Mouse (Mus musculus): ENCODE data around the gene Eif4e1b. TPM values are rescaled to one million over a fixed set of nuclear protein-coding genes. Genes with fewer than 3 reads are reported as not detected.

The Eif4e1b gene
- total and polyA plus RNA-seq, 2 experiments from 2014 or later: not detected

- no peak for TF ChIP-seq CTCF (IDR thresholded peaks at IDR 0.05; ENCODE audit: low read depth)
Observed at GRCm38 (mm10) chr13:54748190-54748589, 35.6 kb upstream of the Eif4e1b start.

DNA sequence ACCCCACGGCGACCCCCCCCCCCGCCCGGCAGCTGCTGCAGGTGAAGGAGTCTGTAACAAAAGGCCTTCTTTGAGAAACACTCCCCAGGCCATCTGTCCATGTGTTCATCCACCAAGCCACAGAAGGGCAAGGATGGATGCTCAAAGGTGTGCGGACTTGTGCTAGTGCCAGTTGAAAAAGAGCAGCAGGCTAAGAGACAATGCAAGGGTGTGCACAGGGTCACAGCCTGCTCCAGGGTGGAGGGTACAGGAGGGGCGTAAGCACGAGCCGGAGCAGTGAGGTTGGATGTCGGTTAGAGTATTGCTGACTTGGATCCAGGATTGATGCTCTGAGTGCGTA lies 35.1 kb upstream of the Eif4e1b start:
- TF ChIP-seq CTCF (IDR thresholded peaks at IDR 0.05; ENCODE audit: low read depth): no peak
- ATAC-seq (peak; percentile 41), DNase-seq (ENCODE audit: low spot score) (no peak)
- Histone ChIP-seq H3K27ac (peak overlapping the region; percentile 94), H3K9me3 (ENCODE audit: low read length) (no peaks in the 10 kb centered on the region), H3K4me1 (ENCODE audit: insufficient read depth, low read length) (peaks cover 25% of the 10 kb centered on the region; the same call in 1 of the 2 replicates), H3K4me3 (ENCODE audit: low read length) (peak overlapping the region; percentile 63), H3K36me3 (ENCODE audit: insufficient read depth, low read length) (no peaks in the 10 kb centered on the region), H3K4me2 (ENCODE audit: low read depth, low read length) (peak overlapping the region; percentile 61), H3K27me3 (ENCODE audit: insufficient read depth, low read length) (no peaks in the 10 kb centered on the region), H3K9ac (replicated peaks; ENCODE audit: low read length) (peak overlapping the region; percentile 84)
- 22% methylated on average over 10 of the region's 10 CpGs for WGBS

More at GRCm38 (mm10) chr13:54748190-54748589, 35.6 kb upstream of the Eif4e1b start:
- Histone ChIP-seq H3K9ac (replicated peaks; ENCODE audit: low read length) (peak overlapping the region; percentile 84), H3K4me1 (ENCODE audit: insufficient read depth, low read length) (peaks cover 25% of the 10 kb centered on the region; the same call in 1 of the 2 replicates), H3K4me2 (ENCODE audit: low read depth, low read length) (peak overlapping the region; percentile 61), H3K27me3 (ENCODE audit: insufficient read depth, low read length) (no peaks in the 10 kb centered on the region), H3K4me3 (ENCODE audit: low read length) (peak overlapping the region; percentile 63), H3K27ac (peak overlapping the region; percentile 94; the same call in 1 of the 2 replicates), H3K9me3 (ENCODE audit: low read length) (no peaks in the 10 kb centered on the region), H3K36me3 (ENCODE audit: insufficient read depth, low read length) (no peaks in the 10 kb centered on the region)
- 71% methylated on average over 8 of the region's 8 CpGs for WGBS
- no peak for DNase-seq (ENCODE audit: low spot score)
- ATAC-seq: no peak

DNA sequence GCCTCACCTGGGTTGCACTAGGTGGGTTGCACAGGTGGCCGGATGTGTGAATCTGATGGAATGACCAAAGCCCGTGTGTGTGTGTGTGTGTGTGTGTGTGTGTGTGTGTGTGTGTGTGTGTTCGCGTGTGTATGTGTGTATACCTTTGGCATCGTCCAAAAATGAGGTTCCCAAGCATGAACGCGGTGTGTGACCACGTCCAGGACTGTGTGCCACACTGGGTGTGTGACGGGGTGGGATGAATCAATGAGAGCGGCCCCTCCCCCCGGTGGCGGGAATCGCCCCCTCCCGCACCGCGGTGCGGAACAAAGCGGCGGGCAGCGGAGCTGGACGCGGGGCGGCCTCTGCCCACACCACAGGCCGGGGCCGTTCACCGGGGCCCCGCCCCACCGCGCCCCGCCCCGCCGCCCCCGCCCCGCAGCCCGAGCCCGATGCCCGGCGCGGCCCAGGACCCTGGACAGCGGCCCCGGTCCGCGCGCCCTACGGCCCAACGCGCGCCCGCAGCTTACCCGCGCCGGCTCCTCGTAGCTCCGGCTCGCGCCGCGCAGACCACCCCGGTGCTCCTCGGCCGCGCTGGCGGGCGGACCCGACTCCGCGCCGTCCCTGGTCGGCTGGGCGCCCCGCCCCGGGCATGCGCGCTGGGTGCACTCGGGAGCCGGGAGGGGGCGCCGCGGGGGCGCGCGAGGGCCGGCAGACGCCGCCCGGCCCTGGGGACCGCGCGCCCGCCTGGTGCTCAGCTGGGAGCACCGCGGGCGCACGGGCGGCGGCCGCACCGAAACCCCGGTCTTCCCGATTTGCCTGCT lies 34.5 kb upstream of the Eif4e1b start:
- TF ChIP-seq CTCF (IDR thresholded peaks at IDR 0.05; ENCODE audit: low read depth): no peak
- Histone ChIP-seq H3K9me3 (ENCODE audit: low read length) (no peaks in the 10 kb centered on the region), H3K4me2 (ENCODE audit: low read depth, low read length) (peak overlapping the region; percentile 61), H3K27ac (peak overlapping the region; percentile 94), H3K4me3 (ENCODE audit: low read length) (peak overlapping the region; percentile 63), H3K27me3 (ENCODE audit: insufficient read depth, low read length) (no peaks in the 10 kb centered on the region), H3K9ac (replicated peaks; ENCODE audit: low read length) (peak overlapping the region; percentile 84), H3K36me3 (ENCODE audit: insufficient read depth, low read length) (no peaks in the 10 kb centered on the region), H3K4me1 (ENCODE audit: insufficient read depth, low read length) (peaks cover 25% of the 10 kb centered on the region; the same call in 1 of the 2 replicates)
- 2% methylated on average over 57 of the region's 100 CpGs for WGBS
- ATAC-seq (peak; percentile 82), DNase-seq (ENCODE audit: low spot score) (peak; percentile 91)

DNA sequence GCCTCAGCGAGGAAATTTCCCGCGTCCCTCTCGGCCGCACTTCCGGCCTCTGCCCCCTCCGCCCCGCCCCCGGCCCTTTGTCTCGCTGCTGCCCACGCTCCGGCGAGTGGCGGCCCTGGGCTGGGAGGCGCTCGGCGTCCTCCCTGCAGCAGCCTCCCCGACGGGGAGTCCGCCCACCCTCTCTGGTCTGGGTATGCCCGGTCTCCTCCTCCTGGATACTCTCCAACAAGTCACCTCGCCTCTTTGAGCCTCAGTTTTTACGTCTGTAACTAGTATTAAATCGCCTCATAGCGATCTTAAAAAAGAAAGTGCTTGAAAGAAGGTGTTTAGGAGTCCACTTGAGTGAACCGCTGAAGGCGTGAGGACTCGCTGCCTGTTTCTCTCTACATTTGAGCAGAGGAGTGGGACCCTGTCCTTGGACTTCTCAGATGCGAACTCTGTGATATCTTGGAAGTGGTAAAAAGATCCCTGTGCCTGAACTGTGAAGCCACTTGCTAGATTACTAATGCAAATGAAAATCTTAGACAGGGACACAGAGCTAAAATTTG lies 33.9 kb upstream of the Eif4e1b start, which contains the start of gene Gprin1:
Gene Gprin1 (minus strand): TSS at position 11 of the 548 bp plus-strand sequence.
- H3K4me3 ChIP-seq (ENCODE audit: low read length): peak within 1 kb of the TSS; percentile 63
- no peaks in the 10 kb centered on the region for H3K36me3 ChIP-seq (ENCODE audit: insufficient read depth, low read length)
- ATAC-seq (peak; percentile 65), DNase-seq (ENCODE audit: low spot score) (no peak)
- H3K9ac ChIP-seq (replicated peaks; ENCODE audit: low read length): peak within 1 kb of the TSS; percentile 84
- 1% methylated on average over 15 of the region's 29 CpGs for WGBS
- peak within 1 kb of the TSS; percentile 94 for H3K27ac ChIP-seq
- H3K27me3 ChIP-seq (ENCODE audit: insufficient read depth, low read length): no peaks in the 10 kb centered on the region
- H3K4me2 ChIP-seq (ENCODE audit: low read depth, low read length): peak within 1 kb of the TSS; percentile 61
- no peaks in the 10 kb centered on the region for H3K9me3 ChIP-seq (ENCODE audit: low read length)
- no peak for TF ChIP-seq CTCF (IDR thresholded peaks at IDR 0.05; ENCODE audit: low read depth)
- H3K4me1 ChIP-seq (ENCODE audit: insufficient read depth, low read length): peaks cover 29% of the 10 kb centered on the region; the same call in 1 of the 2 replicates

DNA sequence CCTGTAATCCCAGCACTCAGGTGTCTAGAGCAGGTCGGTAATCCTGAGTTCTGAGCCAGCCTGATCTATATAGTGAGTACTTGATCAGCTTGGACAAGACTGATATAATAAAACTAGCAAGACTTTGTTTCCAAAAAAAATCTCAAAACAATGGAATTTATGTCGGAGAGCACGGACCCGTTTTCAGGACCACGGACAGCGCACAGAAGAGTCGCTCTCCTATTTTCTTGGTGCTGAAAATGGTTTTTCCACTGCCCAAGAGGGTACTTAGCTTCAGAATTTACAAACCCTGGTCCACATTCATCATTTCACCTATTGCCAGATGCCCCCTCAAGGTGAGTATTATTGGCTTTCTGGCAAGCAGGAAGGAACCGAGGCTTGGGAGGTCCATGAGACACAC lies 33.1 kb upstream of the Eif4e1b start:
- DNase-seq (ENCODE audit: low spot score) (no peak), ATAC-seq (no peak)
- Histone ChIP-seq H3K4me2 (ENCODE audit: low read depth, low read length) (no peak overlapping the region), H3K27ac (no peak overlapping the region), H3K9me3 (ENCODE audit: low read length) (no peaks in the 10 kb centered on the region), H3K4me1 (ENCODE audit: insufficient read depth, low read length) (peaks cover 34% of the 10 kb centered on the region), H3K4me3 (ENCODE audit: low read length) (no peak overlapping the region), H3K36me3 (ENCODE audit: insufficient read depth, low read length) (no peaks in the 10 kb centered on the region), H3K9ac (replicated peaks; ENCODE audit: low read length) (no peak overlapping the region), H3K27me3 (ENCODE audit: insufficient read depth, low read length) (no peaks in the 10 kb centered on the region)
- WGBS: 15% methylated on average over 8 of the region's 8 CpGs
- no peak for TF ChIP-seq CTCF (IDR thresholded peaks at IDR 0.05; ENCODE audit: low read depth)

DNA sequence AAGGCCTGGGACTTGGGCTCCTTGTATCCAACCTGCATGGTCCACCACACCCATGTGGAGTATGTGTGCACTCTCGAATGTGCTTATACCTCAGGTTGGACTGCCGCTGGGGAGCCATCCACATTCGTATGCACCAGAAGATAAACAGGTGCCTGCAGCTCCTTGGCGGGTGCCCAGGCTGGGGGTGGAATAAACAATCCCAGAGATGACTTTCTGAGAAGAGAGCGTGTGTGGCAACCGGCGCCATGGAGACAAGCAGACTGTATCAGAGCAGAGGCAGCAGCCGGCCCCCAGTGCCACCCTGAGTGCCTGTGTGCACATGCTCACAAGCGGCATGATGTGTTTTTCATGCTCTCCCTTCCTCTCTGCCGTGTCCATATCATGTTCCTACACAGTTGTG lies 31.1 kb upstream of the Eif4e1b start:
- Histone ChIP-seq H3K9ac (replicated peaks; ENCODE audit: low read length) (no peak overlapping the region), H3K27me3 (ENCODE audit: insufficient read depth, low read length) (no peaks in the 10 kb centered on the region), H3K36me3 (ENCODE audit: insufficient read depth, low read length) (no peaks in the 10 kb centered on the region), H3K27ac (no peak overlapping the region), H3K4me2 (ENCODE audit: low read depth, low read length) (no peak overlapping the region), H3K4me1 (ENCODE audit: insufficient read depth, low read length) (peaks cover 25% of the 10 kb centered on the region), H3K4me3 (ENCODE audit: low read length) (no peak overlapping the region), H3K9me3 (ENCODE audit: low read length) (no peaks in the 10 kb centered on the region)
- 45% methylated on average over 10 of the region's 10 CpGs for WGBS
- ATAC-seq (no peak), DNase-seq (ENCODE audit: low spot score) (no peak)
- TF ChIP-seq CTCF (IDR thresholded peaks at IDR 0.05; ENCODE audit: low read depth): no peak
